ENCODE assay signal across 8 mouse cellular contexts in the genomic region with DNA sequence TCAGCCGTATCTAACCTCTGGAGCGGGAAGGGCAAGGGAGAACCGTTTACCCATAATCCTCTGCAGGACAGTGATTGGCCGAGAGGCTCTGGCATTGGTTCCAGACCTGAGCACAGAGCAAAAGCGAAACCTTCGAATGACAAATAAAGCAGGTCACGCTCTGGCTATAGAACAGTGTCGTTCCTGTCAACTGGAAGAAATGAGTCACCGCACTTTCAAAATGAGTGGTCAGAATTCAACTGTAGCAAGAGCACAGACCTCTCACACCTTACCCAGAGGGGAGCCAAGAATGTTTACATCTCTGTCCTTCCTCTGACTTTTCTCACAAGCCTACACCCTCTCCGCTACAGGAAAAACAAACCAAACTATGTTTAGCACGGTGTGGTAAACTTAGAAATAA. TPM values are rescaled to one million over a fixed set of nuclear protein-coding genes. Genes with fewer than 3 reads are reported as not detected.
DNase-seq lines count a peak whose midpoint lies in the region; ATAC-seq and TF ChIP-seq lines count a peak whose summit lies in the region.

No protein-coding gene starts in this region.

- no peak for TF ChIP-seq CTCF in liver, adult 2 months (IDR thresholded peaks at IDR 0.05; ENCODE audit: low read depth, low read length)

- peak; percentile 73 for DNase-seq in liver, adult 2 months (ENCODE audit: extremely low read depth, low read depth, low spot score)
- peak; percentile 18 for DNase-seq in adipocyte (ENCODE audit: low spot score)
- peak; percentile 84 for DNase-seq in kidney, postnatal 14 days
- DNase-seq in skeletal muscle tissue, adult 2 months (ENCODE audit: low read depth, low spot score), result peak; percentile 78
- no peak for DNase-seq in right cerebral cortex, postnatal 4 days
- DNase-seq in ovary, adult 18-20 months (ENCODE audit: low spot score), result no peak

- TF ChIP-seq POLR2A in liver, adult 2 months (IDR thresholded peaks at IDR 0.05; ENCODE audit: extremely low read depth, insufficient read depth, low read length), result no peak

- ATAC-seq in liver, embryonic 12.5 days, result no peak
- ATAC-seq in heart, embryonic 11.5 days (replicated peaks; ENCODE audit: insufficient number of reproducible peaks, low FRiP score, low TSS enrichment), result no peak

- peaks cover 4% of the 10 kb centered on the region; the same call in 1 of the 2 replicates for H3K4me1 ChIP-seq in liver, adult 2 months (ENCODE audit: control insufficient read depth, insufficient read depth, low read length)
- no peaks in the 10 kb centered on the region for H3K4me1 ChIP-seq in liver, embryonic 12.5 days
- H3K4me1 ChIP-seq in heart, embryonic 11.5 days (ENCODE audit: control insufficient read depth, insufficient read depth, low read length), result no peaks in the 10 kb centered on the region

- H3K36me3 ChIP-seq in liver, adult 2 months (ENCODE audit: control insufficient read depth, insufficient read depth, low read length), result no peaks in the 10 kb centered on the region
- H3K36me3 ChIP-seq in liver, embryonic 12.5 days, result no peaks in the 10 kb centered on the region
- no peaks in the 10 kb centered on the region for H3K36me3 ChIP-seq in heart, embryonic 11.5 days (ENCODE audit: control insufficient read depth, insufficient read depth, low read length)

- H3K79me2 ChIP-seq in liver, adult 2 months (ENCODE audit: control insufficient read depth, insufficient read depth, low read length), result no peaks in the 10 kb centered on the region

- 69% methylated on average over 11 of the region's 11 CpGs for WGBS in liver, adult 2 months
- WGBS in liver, embryonic 12.5 days (ENCODE audit: insufficient replicate concordance), result 70% methylated on average over 11 of the region's 11 CpGs
- WGBS in heart, embryonic 11.5 days (ENCODE audit: insufficient replicate concordance), result 61% methylated on average over 11 of the region's 11 CpGs

- H3K27ac ChIP-seq in liver, adult 2 months (replicated peaks; ENCODE audit: insufficient read depth, low read depth, low read length), result peak overlapping the region; percentile 42; the same call in 1 of the 2 replicates
- H3K27ac ChIP-seq in liver, embryonic 12.5 days, result no peak overlapping the region
- peak overlapping the region; percentile 10; the same call in 1 of the 2 replicates for H3K27ac ChIP-seq in heart, embryonic 11.5 days (ENCODE audit: low read depth, low read length)

- no peaks in the 10 kb centered on the region for H3K27me3 ChIP-seq in liver, adult 2 months (ENCODE audit: control insufficient read depth, insufficient read depth, low read length)
- H3K27me3 ChIP-seq in liver, embryonic 12.5 days (replicated peaks), result no peaks in the 10 kb centered on the region
- H3K27me3 ChIP-seq in heart, embryonic 11.5 days (ENCODE audit: control insufficient read depth, insufficient read depth, low read length), result no peaks in the 10 kb centered on the region

- H3K4me2 ChIP-seq in liver, embryonic 12.5 days, result no peak overlapping the region
- 0 out of 2 replicates have a peak overlapping the region, but pooled peaks have one; percentile 11 for H3K4me2 ChIP-seq in heart, embryonic 11.5 days

- no peaks in the 10 kb centered on the region for H3K9me3 ChIP-seq in liver, embryonic 12.5 days (replicated peaks)
- 0 out of 2 replicates have a peak, but pooled peaks cover 3% of the 10 kb centered on the region for H3K9me3 ChIP-seq in heart, embryonic 11.5 days (replicated peaks; ENCODE audit: control insufficient read depth, low read length)

- H3K4me3 ChIP-seq in liver, adult 2 months (ENCODE audit: insufficient read depth, low read depth, low read length), result no peak overlapping the region
- no peak overlapping the region for H3K4me3 ChIP-seq in liver, embryonic 12.5 days
- H3K4me3 ChIP-seq in heart, embryonic 11.5 days (ENCODE audit: low read depth, low read length), result no peak overlapping the region

- no peak overlapping the region for H3K9ac ChIP-seq in liver, adult 2 months (ENCODE audit: low read depth, low read length)
- H3K9ac ChIP-seq in liver, embryonic 12.5 days, result no peak overlapping the region
- H3K9ac ChIP-seq in heart, embryonic 11.5 days (ENCODE audit: low read depth, low read length), result no peak overlapping the region

RNA-seq across cellular contexts. Expression of a gene that starts 45.4 kb away (rescaled TPM):
- total RNA-seq in liver, adult 2 months (2014; rRNA removed), result 1.2 and 1.7 TPM in 2 replicates
- polyA plus RNA-seq in liver, adult 2 months (2012; rRNA removed), result 0.90 and 1.0 TPM in 2 replicates
- 0.25 and 0.29 TPM in 2 replicates for polyA plus RNA-seq in liver, embryonic 12.5 days (2016; fragmentation: Nextera tagmentation; extraction: Ambion mirVana)
- polyA plus RNA-seq in heart, embryonic 11.5 days (2014; fragmentation: Nextera tagmentation; extraction: Ambion mirVana), result 2.1 and 2.5 TPM in 2 replicates

Comparison
In these comparisons a context has a peak if more than half of its experiments do, and no peak if none do; other contexts are left out.
1. DNase-seq: peak in liver, adult 2 months (single experiment), adipocyte (single experiment), kidney, postnatal 14 days (single experiment) and skeletal muscle tissue, adult 2 months (single experiment); none in right cerebral cortex, postnatal 4 days (single experiment) and ovary, adult 18-20 months (single experiment).